Mouse (Mus musculus): ENCODE measurements at regions not wholly inside any gene's neighbourhood (a gene's known extent, or its start where the extent isn't known, plus 50 kb on each side); places are given as distances from the start of the nearest gene placed in this dataset.

DNA sequence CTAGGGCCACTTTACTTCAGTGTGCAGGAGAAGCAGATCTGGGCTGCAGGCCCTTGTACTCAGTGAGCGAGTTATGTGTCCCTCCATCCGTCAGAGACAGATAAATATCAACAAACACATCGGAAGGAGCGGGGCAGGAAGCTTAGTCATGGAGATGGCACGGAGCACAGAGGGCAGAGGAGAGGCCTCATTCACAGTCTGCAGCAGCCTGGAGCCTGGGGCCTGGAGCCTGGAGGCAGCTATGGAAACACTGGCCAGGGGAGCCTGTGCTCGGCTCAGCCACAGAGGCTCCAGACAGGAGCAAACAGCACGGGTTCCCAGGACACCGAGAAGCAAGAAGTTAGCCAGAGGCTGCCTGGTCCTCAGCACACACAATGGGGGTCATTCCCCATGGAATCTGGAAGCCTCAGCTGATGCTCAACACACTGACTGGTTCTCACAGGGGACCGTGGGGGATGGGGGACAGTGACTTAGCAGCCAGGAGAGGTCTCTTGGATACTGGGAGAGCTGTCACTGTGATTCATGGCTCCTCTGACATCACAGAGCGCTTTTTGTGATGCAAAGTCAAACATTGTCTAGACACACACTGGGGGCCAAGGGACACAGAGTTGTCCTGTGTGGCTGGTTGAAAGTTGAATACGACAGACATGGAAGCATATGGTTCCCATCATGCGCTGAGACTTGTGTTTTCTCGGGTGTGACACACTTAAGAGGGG lies 82.2 kb upstream of the Sulf2 start:
- no peak for TF ChIP-seq CTCF (IDR thresholded peaks at IDR 0.05; ENCODE audit: control insufficient read depth, insufficient read depth, insufficient replicate concordance, low read depth, low read length)
- TF ChIP-seq POLR2A (IDR thresholded peaks at IDR 0.05; ENCODE audit: control insufficient read depth, low read depth, low read length), result no peak
